Mouse (Mus musculus) MEL (cell line): Measurements from ENCODE around the gene Naa40. TPM values are rescaled to one million over a fixed set of nuclear protein-coding genes. Genes with fewer than 3 reads are reported as not detected.

ENCODE experiments used
- DNase-seq: peaks from one replicate; pipeline ENCODE4 v3.0.0; 2011; ENCODE audit warnings: low read depth, low spot score
- H3K27ac ChIP-seq: 2 replicates; pipeline ENCODE4 v1.5.1; 2012; ENCODE audit warnings: low read depth, mild to moderate bottlenecking, control low read depth, low read length, moderate library complexity; ENCODE audit not compliant: control insufficient read depth
- H3K27me3 ChIP-seq, 2 experiments: fragments of 150-350 bp in 1 of 2; sonication (generic) in 1 of 2; 2 replicates each; pipeline ENCODE4 v1.6.1; 2012; ENCODE audit warnings: low read length in 2 of 2, mild to moderate bottlenecking in 2 of 2, improper control_type of control experiment in 1 of 2, moderate library complexity in 1 of 2; ENCODE audit not compliant: insufficient read depth in 2 of 2, control insufficient read depth in 1 of 2
- H3K36me3 ChIP-seq, 2 experiments: 2 replicates each; pipeline ENCODE4 v1.6.1; 2012 to 2014; ENCODE audit warnings: low read length in 2 of 2, improper control_type of control experiment in 1 of 2, inconsistent platforms in 1 of 2, mild to moderate bottlenecking in 1 of 2; ENCODE audit not compliant: insufficient read depth in 2 of 2, control insufficient read depth in 1 of 2
- H3K4me1 ChIP-seq, 2 experiments: fragments of 150-350 bp in 1 of 2; sonication (generic) in 1 of 2; 2 replicates each; pipeline ENCODE4 v1.6.1; 2012; ENCODE audit warnings: low read length in 2 of 2, improper control_type of control experiment in 1 of 2, mild to moderate bottlenecking in 1 of 2; ENCODE audit not compliant: insufficient read depth in 2 of 2, control insufficient read depth in 1 of 2
- H3K4me3 ChIP-seq, 2 experiments: fragments of 150-350 bp in 1 of 2; sonication (generic) in 1 of 2; 2 replicates each; pipeline ENCODE4 v1.5.1; 2012; ENCODE audit warnings: low read depth in 2 of 2, low read length in 2 of 2, mild to moderate bottlenecking in 2 of 2, moderate library complexity in 2 of 2, control low read depth in 1 of 2, improper control_type of control experiment in 1 of 2; ENCODE audit not compliant: control insufficient read depth in 1 of 2, insufficient read depth in 1 of 2
- H3K79me2 ChIP-seq: 2 replicates; pipeline ENCODE4 v1.6.1; 2012; ENCODE audit warnings: mild to moderate bottlenecking, low read length, moderate library complexity; ENCODE audit not compliant: control insufficient read depth, poor library complexity, insufficient read depth
- H3K9ac ChIP-seq: 2 replicates; pipeline ENCODE4 v1.6.1; 2012; ENCODE audit warnings: low read depth, mild to moderate bottlenecking, control low read depth, low read length, moderate library complexity; ENCODE audit not compliant: control insufficient read depth, poor library complexity, severe bottlenecking
- H3K9me3 ChIP-seq: fragments of 150-350 bp; sonication (generic); replicated peaks from 2 replicates; pipeline ENCODE4 v1.6.1; 2012; ENCODE audit warnings: mild to moderate bottlenecking, low read length, improper control_type of control experiment, moderate library complexity; ENCODE audit not compliant: insufficient read depth
- BHLHE40 ChIP-seq: IDR thresholded peaks from 2 replicates; pipeline ENCODE4 v1.6.1; 2012; ENCODE audit warnings: low read depth, mild to moderate bottlenecking, inconsistent platforms, low read length, improper control_type of control experiment, borderline replicate concordance
- CHD2 ChIP-seq: IDR thresholded peaks from 2 replicates; pipeline ENCODE4 v1.6.1; 2011; ENCODE audit warnings: low read length, improper control_type of control experiment
- CTCF ChIP-seq, 3 experiments: IDR thresholded peaks in 2 of 3; conservative IDR thresholded peaks in 1 of 3; 2 replicates each; pipeline ENCODE4 v1.5.1; 2011 to 2012; ENCODE audit warnings: low read length in 3 of 3, low read depth in 2 of 3, mild to moderate bottlenecking in 2 of 3, improper control_type of control experiment in 1 of 3, inconsistent platforms in 1 of 3, mixed read lengths in 1 of 3, moderate library complexity in 1 of 3; ENCODE audit not compliant: control insufficient read depth in 1 of 3, insufficient read depth in 1 of 3, poor library complexity in 1 of 3, severe bottlenecking in 1 of 3
- E2F4 ChIP-seq: IDR thresholded peaks from 2 replicates; pipeline ENCODE4 v1.6.1; 2011; ENCODE audit warnings: low read depth, low read length, improper control_type of control experiment, borderline replicate concordance
- ETS1 ChIP-seq: IDR thresholded peaks from 2 replicates; pipeline ENCODE4 v1.6.1; 2012; ENCODE audit warnings: low read depth, mild to moderate bottlenecking, inconsistent platforms, low read length, improper control_type of control experiment, moderate library complexity
- HCFC1 ChIP-seq: IDR thresholded peaks from 2 replicates; pipeline ENCODE4 v1.6.1; 2012; ENCODE audit warnings: low read depth, mild to moderate bottlenecking, inconsistent platforms, low read length, improper control_type of control experiment, moderate library complexity
- JUND ChIP-seq: IDR thresholded peaks from 2 replicates; pipeline ENCODE4 v1.6.1; 2011; ENCODE audit warnings: low read depth, mild to moderate bottlenecking, improper control_type of control experiment, low read length
- KAT2A ChIP-seq: conservative IDR thresholded peaks from 2 replicates; pipeline ENCODE4 v1.6.1; 2012; ENCODE audit warnings: low read depth, low read length, improper control_type of control experiment, inconsistent platforms
- MAFK ChIP-seq: IDR thresholded peaks from 2 replicates; pipeline ENCODE4 v1.6.1; 2011; ENCODE audit warnings: low read depth, mild to moderate bottlenecking, low read length, improper control_type of control experiment, borderline replicate concordance
- MAX ChIP-seq: IDR thresholded peaks from 2 replicates; pipeline ENCODE4 v1.6.1; 2011; ENCODE audit warnings: low read length, improper control_type of control experiment
- MAZ ChIP-seq: IDR thresholded peaks from 2 replicates; pipeline ENCODE4 v1.6.1; 2012; ENCODE audit warnings: low read depth, mild to moderate bottlenecking, inconsistent platforms, low read length, improper control_type of control experiment
- MYB ChIP-seq: IDR thresholded peaks from 2 replicates; pipeline ENCODE4 v1.6.1; 2011; ENCODE audit warnings: mild to moderate bottlenecking, low read depth, low read length, improper control_type of control experiment
- NELFE ChIP-seq: IDR thresholded peaks from 2 replicates; pipeline ENCODE4 v1.6.1; 2011; ENCODE audit warnings: low read depth, low read length, improper control_type of control experiment
- POLR2A ChIP-seq, 2 experiments: IDR thresholded peaks; 2 replicates each; pipeline ENCODE4 v1.6.1; 2011 to 2012; ENCODE audit warnings: low read length in 2 of 2, mild to moderate bottlenecking in 2 of 2, control low read depth in 1 of 2, improper control_type of control experiment in 1 of 2, low read depth in 1 of 2, moderate library complexity in 1 of 2; ENCODE audit not compliant: control insufficient read depth in 1 of 2, insufficient read depth in 1 of 2, poor library complexity in 1 of 2
- POLR2AphosphoS2 ChIP-seq: IDR thresholded peaks from 2 replicates; pipeline ENCODE4 v1.6.1; 2011; ENCODE audit warnings: low read length, improper control_type of control experiment
- RAD21 ChIP-seq: IDR thresholded peaks from 2 replicates; pipeline ENCODE4 v1.6.1; 2011; ENCODE audit warnings: mild to moderate bottlenecking, low read depth, low read length, improper control_type of control experiment
- RCOR1 ChIP-seq: IDR thresholded peaks from 2 replicates; pipeline ENCODE4 v1.6.1; 2012; ENCODE audit warnings: low read depth, mild to moderate bottlenecking, inconsistent platforms, low read length, improper control_type of control experiment
- SMC3 ChIP-seq: IDR thresholded peaks from 2 replicates; pipeline ENCODE4 v1.6.1; 2011; ENCODE audit warnings: low read depth, low read length, improper control_type of control experiment
- TAL1 ChIP-seq: IDR thresholded peaks from 2 replicates; pipeline ENCODE4 v1.6.1; 2012; ENCODE audit warnings: mild to moderate bottlenecking, inconsistent platforms, low read length, moderate library complexity, mixed read lengths
- TBP ChIP-seq: IDR thresholded peaks from 2 replicates; pipeline ENCODE4 v1.8.0; 2011; ENCODE audit warnings: low read depth, low read length, improper control_type of control experiment
- USF1 ChIP-seq: IDR thresholded peaks from 2 replicates; pipeline ENCODE4 v1.6.1; 2014; ENCODE audit warnings: low read depth, mild to moderate bottlenecking, inconsistent platforms, low read length, improper control_type of control experiment, moderate library complexity
- ZC3H11A ChIP-seq: IDR thresholded peaks from 2 replicates; pipeline ENCODE4 v1.6.1; 2012; ENCODE audit warnings: low read depth, mild to moderate bottlenecking, inconsistent platforms, low read length, improper control_type of control experiment
- ZKSCAN1 ChIP-seq: IDR thresholded peaks from 2 replicates; pipeline ENCODE4 v1.6.1; 2012; ENCODE audit warnings: low read depth, mild to moderate bottlenecking, inconsistent platforms, low read length, improper control_type of control experiment, moderate library complexity
- ZMIZ1 ChIP-seq: IDR thresholded peaks from 2 replicates; pipeline ENCODE4 v1.6.1; 2012; ENCODE audit warnings: low read depth, mild to moderate bottlenecking, inconsistent platforms, low read length, improper control_type of control experiment, moderate library complexity
- ZNF384 ChIP-seq: IDR thresholded peaks from 2 replicates; pipeline ENCODE4 v1.6.1; 2012; ENCODE audit warnings: low read depth, mild to moderate bottlenecking, inconsistent platforms, low read length, improper control_type of control experiment
- polyA plus RNA-seq, 2 experiments: library from polyadenylated mRNA; stranded (reverse) in 1 of 2; unstranded in 1 of 2; fragments of >175 nt in 1 of 2; fragments of >200 nt in 1 of 2; gene quantifications; 2 replicates each; pipeline versions ENCODE4 v1.2.1 to v1.2.4; 2012; ENCODE audit warnings: low replicate concordance in 2 of 2, low read depth in 1 of 2; ENCODE audit not compliant: insufficient read length in 2 of 2, insufficient read depth in 1 of 2, missing spikeins in 1 of 2
- total RNA-seq: library from RNA; depleted of rRNA; stranded (reverse); fragments of 300-350 nt; gene quantifications from 2 replicates; pipeline ENCODE4 v1.2.3, GENCODE M21; 2012

The Naa40 gene
- total and polyA plus RNA-seq, 3 experiments: 46.8 to 75.7 TPM; not detected in 1

- Histone ChIP-seq H3K9ac (no peak overlapping the region), H3K27ac (no peak overlapping the region), H3K27me3 (no peaks in the 10 kb centered on the region), H3K79me2 (peaks cover 43% of the 10 kb centered on the region), H3K9me3 (no peaks in the 10 kb centered on the region), H3K36me3 (peaks cover 6 to 18% of the 10 kb centered on the region in 2 experiments), H3K4me3 (no peak overlapping the region), H3K4me1 (peaks cover 0 to 10% of the 10 kb centered on the region in 2 experiments; a peak in 2 of 4 replicates)
- no peak for DNase-seq
- TF ChIP-seq KAT2A (no peak), E2F4 (no peak), CHD2 (no peak), TAL1 (no peak), TBP (no peak), ZC3H11A (no peak), POLR2A (IDR thresholded peaks at IDR 0.05; ENCODE audit: control insufficient read depth in 1 of 2, insufficient read depth in 1 of 2, low read depth in 1 of 2, low read length in 2 of 2, poor library complexity in 1 of 2) (no peak), SMC3 (no peak)
Measured at GRCm38 (mm10) chr19:7236011-7236410, 5.0 kb downstream of the Naa40 start.

- TF ChIP-seq POLR2AphosphoS2 (no peak), POLR2A (IDR thresholded peaks at IDR 0.05; ENCODE audit: control insufficient read depth in 1 of 2, insufficient read depth in 1 of 2, low read depth in 1 of 2, low read length in 2 of 2, poor library complexity in 1 of 2) (no peak)
- TF ChIP-seq, all 39 proteins: peak for 0
- peaks cover 0 to 10% of the 10 kb centered on the region in 2 experiments; a peak in 2 of 4 replicates for H3K4me1 ChIP-seq
- no peak overlapping the region for H3K4me3 ChIP-seq
- DNase-seq: no peak
- H3K9ac ChIP-seq: no peak overlapping the region
- peaks cover 6 to 18% of the 10 kb centered on the region in 2 experiments for H3K36me3 ChIP-seq
- no peak overlapping the region for H3K27ac ChIP-seq
- peaks cover 38% of the 10 kb centered on the region for H3K79me2 ChIP-seq
- H3K9me3 ChIP-seq: no peaks in the 10 kb centered on the region
- H3K27me3 ChIP-seq: no peaks in the 10 kb centered on the region
Measured at GRCm38 (mm10) chr19:7235461-7235860, 5.5 kb downstream of the Naa40 start.

GRCm38 (mm10) chr19:7234537-7235221, 6.3 kb downstream of the Naa40 start:
- peaks cover 6 to 15% of the 10 kb centered on the region in 2 experiments for H3K36me3 ChIP-seq
- peak; percentile 79 for DNase-seq
- no peaks in the 10 kb centered on the region for H3K9me3 ChIP-seq
- H3K79me2 ChIP-seq: peaks cover 31% of the 10 kb centered on the region
- H3K9ac ChIP-seq: no peak overlapping the region
- no peak overlapping the region for H3K27ac ChIP-seq
- H3K27me3 ChIP-seq: no peaks in the 10 kb centered on the region
- peaks cover 0 to 7% of the 10 kb centered on the region in 2 experiments; a peak in 2 of 4 replicates for H3K4me1 ChIP-seq
- H3K4me3 ChIP-seq: no peak overlapping the region
- no peak; the same call in 1 of the 2 replicates for TF ChIP-seq BHLHE40
- TF ChIP-seq POLR2AphosphoS2: no peak
- no peak for TF ChIP-seq ZKSCAN1
- TF ChIP-seq RCOR1: no peak
- TF ChIP-seq ETS1: no peak
- TF ChIP-seq MAZ: peak; percentile 47; the same call in 1 of the 2 replicates
- TF ChIP-seq MAX: no peak
- peak; percentile 32; the same call in 1 of the 2 replicates for TF ChIP-seq ZNF384
- no peak for TF ChIP-seq USF1
- no peak for TF ChIP-seq MYB
- TF ChIP-seq TAL1: no peak
- TF ChIP-seq CTCF (IDR thresholded peaks at IDR 0.05 in 2 of 3, conservative IDR thresholded peaks at IDR 0.05 in 1 of 3; ENCODE audit: control insufficient read depth in 1 of 3, insufficient read depth in 1 of 3, low read depth in 2 of 3, low read length in 3 of 3, poor library complexity in 1 of 3, severe bottlenecking in 1 of 3): peak; percentile 73 to 94 (median 74)
- TF ChIP-seq NELFE: no peak
- peak; percentile 83 for TF ChIP-seq SMC3
- TF ChIP-seq E2F4: no peak
- no peak for TF ChIP-seq HCFC1
- no peak for TF ChIP-seq MAFK
- peak; percentile 71 for TF ChIP-seq RAD21
- 0 out of 2 replicates have a peak, but pooled peaks have one; percentile 13 for TF ChIP-seq JUND
- peak; percentile 44 for TF ChIP-seq ZC3H11A
- TF ChIP-seq KAT2A: no peak
- no peak for TF ChIP-seq ZMIZ1
- TF ChIP-seq CHD2: no peak
